Mouse (Mus musculus): ENCODE measurements around the gene Aph1b.
"Not testable (repeated sequence)": the region's sequence is repeated elsewhere in the genome, so short reads cannot be mapped to it uniquely, and the experiment has no call there.

Aph1b gene

GRCm38 (mm10) chr9:66795464-66796324 lies at the start of gene Aph1b:
Aph1b (minus strand) TSS chr9:66795490.
- peak; percentile 98 for DNase-seq (ENCODE audit: low read depth, low spot score)

GRCm38 (mm10) chr9:66835097-66835480 lies 39.8 kb upstream of the Aph1b start:
- DNase-seq (ENCODE audit: low read depth, low spot score) = no peak

- peak; percentile 98 for DNase-seq (ENCODE audit: low read depth, low spot score)
These were observed 39.2 kb upstream of the Aph1b start, which contains the start of gene Aph1c for GRCm38 (mm10) chr9:66834318-66835096. Aph1c (minus strand) TSS chr9:66834726.

GRCm38 (mm10) chr9:66833851-66834250 lies 38.6 kb upstream of the Aph1b start:
- no peak for DNase-seq (ENCODE audit: low read depth, low spot score)

GRCm38 (mm10) chr9:66832366-66832908 lies 37.1 kb upstream of the Aph1b start:
- DNase-seq (ENCODE audit: low read depth, low spot score) = peak; percentile 31

- peak; percentile 37 for DNase-seq (ENCODE audit: low read depth, low spot score)
These were observed 30.7 kb upstream of the Aph1b start for GRCm38 (mm10) chr9:66825990-66826389.

- not testable (repeated sequence) for DNase-seq (ENCODE audit: low read depth, low spot score)
These were observed 27.0 kb upstream of the Aph1b start for GRCm38 (mm10) chr9:66822255-66822654.

GRCm38 (mm10) chr9:66820996-66821395 lies 25.7 kb upstream of the Aph1b start:
- no peak for DNase-seq (ENCODE audit: low read depth, low spot score)

- DNase-seq (ENCODE audit: low read depth, low spot score) = no peak
These were observed 18.1 kb upstream of the Aph1b start for GRCm38 (mm10) chr9:66813392-66813791.

GRCm38 (mm10) chr9:66805951-66806350 lies 10.7 kb upstream of the Aph1b start:
- not testable (repeated sequence) for DNase-seq (ENCODE audit: low read depth, low spot score)

- no peak for DNase-seq (ENCODE audit: low read depth, low spot score)
These were observed 6.7 kb upstream of the Aph1b start for GRCm38 (mm10) chr9:66801947-66802346.

GRCm38 (mm10) chr9:66796739-66797138 lies 1.4 kb upstream of the Aph1b start, which contains the start of gene Gm10647:
Gm10647 (plus strand) TSS chr9:66797039.
- DNase-seq (ENCODE audit: low read depth, low spot score) = no peak

GRCm38 (mm10) chr9:66794629-66795463 lies 444 bp downstream of the Aph1b start:
- no peak for DNase-seq (ENCODE audit: low read depth, low spot score)

GRCm38 (mm10) chr9:66787821-66788220 lies 7.5 kb downstream of the Aph1b start:
- peak; percentile 13 for DNase-seq (ENCODE audit: low read depth, low spot score)

GRCm38 (mm10) chr9:66784552-66784951 lies 10.7 kb downstream of the Aph1b start:
- DNase-seq (ENCODE audit: low read depth, low spot score) = not testable (repeated sequence)

- no peak for DNase-seq (ENCODE audit: low read depth, low spot score)
These were observed 24.6 kb downstream of the Aph1b start for GRCm38 (mm10) chr9:66770701-66771100.

- no peak for DNase-seq (ENCODE audit: low read depth, low spot score)
These were observed 26.0 kb downstream of the Aph1b start for GRCm38 (mm10) chr9:66769275-66769674.

GRCm38 (mm10) chr9:66768721-66769120 lies 26.6 kb downstream of the Aph1b start:
- DNase-seq (ENCODE audit: low read depth, low spot score) = no peak

GRCm38 (mm10) chr9:66760991-66761390 lies 34.3 kb downstream of the Aph1b start:
- no peak for DNase-seq (ENCODE audit: low read depth, low spot score)

GRCm38 (mm10) chr9:66752849-66753248 lies 42.4 kb downstream of the Aph1b start:
- DNase-seq (ENCODE audit: low read depth, low spot score) = no peak

- no peak for DNase-seq (ENCODE audit: low read depth, low spot score)
These were observed 46.9 kb downstream of the Aph1b start for GRCm38 (mm10) chr9:66748390-66748789.

All from skeletal muscle tissue, adult 2 months (tissue).